Mouse (Mus musculus) testis, adult 2 months (tissue): ENCODE measurements around the gene Cyp1a2. TPM values are rescaled to one million over a fixed set of nuclear protein-coding genes. Genes with fewer than 3 reads are reported as not detected.

ENCODE experiments used
- H3K27ac ChIP-seq: fragments of 200-500 bp; 2 replicates; pipeline ENCODE4 v1.5.1; 2012; ENCODE audit warnings: low read depth, low read length; ENCODE audit not compliant: control insufficient read depth, insufficient read depth
- H3K27me3 ChIP-seq: fragments of 200-500 bp; 2 replicates; pipeline ENCODE4 v1.6.1; 2012; ENCODE audit warnings: mild to moderate bottlenecking, low read length, moderate library complexity; ENCODE audit not compliant: control insufficient read depth, insufficient read depth
- H3K36me3 ChIP-seq: fragments of 200-500 bp; 2 replicates; pipeline ENCODE4 v1.6.1; 2012; ENCODE audit warnings: mild to moderate bottlenecking, low read length; ENCODE audit not compliant: control insufficient read depth, insufficient read depth
- H3K4me1 ChIP-seq: fragments of 200-500 bp; 2 replicates; pipeline ENCODE4 v1.6.1; 2012; ENCODE audit warnings: low read length; ENCODE audit not compliant: control insufficient read depth, insufficient read depth
- H3K4me3 ChIP-seq: fragments of 200-500 bp; 2 replicates; pipeline ENCODE4 v1.5.1; 2012; ENCODE audit warnings: low read depth, mild to moderate bottlenecking, low read length, moderate library complexity, mixed read lengths; ENCODE audit not compliant: control insufficient read depth
- CTCF ChIP-seq: fragments of 200-500 bp; IDR thresholded peaks from 2 replicates; pipeline ENCODE4 v1.5.1; 2012; ENCODE audit warnings: low read depth, mild to moderate bottlenecking, inconsistent platforms, low read length, moderate library complexity; ENCODE audit not compliant: control insufficient read depth, insufficient read depth, insufficient replicate concordance
- POLR2A ChIP-seq: fragments of 200-500 bp; IDR thresholded peaks from 2 replicates; pipeline ENCODE4 v1.6.1; 2012; ENCODE audit warnings: low read depth, mild to moderate bottlenecking, inconsistent platforms, low read length, moderate library complexity; ENCODE audit not compliant: control insufficient read depth
- polyA plus RNA-seq: library from polyadenylated mRNA; depleted of rRNA; stranded (reverse); fragments of >200 nt; gene quantifications from 2 replicates; pipeline ENCODE4 v1.2.3, GENCODE M21; 2012

The Cyp1a2 gene
- polyA plus RNA-seq, 1 experiment, result 0.16 TPM

GRCm38 (mm10) chr9:57654966-57655365 is 28.5 kb downstream of the Cyp1a2 start:
- Histone ChIP-seq H3K4me1 (peaks cover 8% of the 10 kb centered on the region), H3K27ac (no peak overlapping the region), H3K36me3 (no peaks in the 10 kb centered on the region), H3K4me3 (no peak overlapping the region), H3K27me3 (no peaks in the 10 kb centered on the region)
- TF ChIP-seq POLR2A (no peak), CTCF (no peak)

DNA sequence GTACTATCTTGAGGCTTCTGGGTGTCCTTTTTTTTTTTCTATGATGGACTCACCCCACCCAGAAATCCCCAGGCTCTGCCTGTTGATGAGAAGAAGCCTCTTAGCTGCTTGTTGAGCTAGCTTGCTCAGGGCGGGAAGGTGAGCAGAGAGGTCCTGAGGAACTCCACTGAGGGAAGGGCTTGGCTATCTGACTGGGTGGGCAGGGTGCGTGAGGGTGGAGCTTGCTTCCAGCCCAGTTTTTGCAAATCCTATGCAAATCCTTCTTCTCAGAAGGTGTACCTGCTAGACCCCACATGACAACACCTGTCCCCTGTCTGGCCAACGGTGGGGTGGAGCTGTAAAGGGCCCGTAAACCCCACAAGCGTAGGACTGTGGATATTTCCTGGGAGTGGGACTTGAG is 30.2 kb downstream of the Cyp1a2 start, which contains the start of gene Csk:
Gene Csk, minus strand, starts transcription at position 349 of the 400 bp plus-strand sequence.
- Histone ChIP-seq H3K27me3 (no peaks in the 10 kb centered on the region), H3K4me3 (no peak within 1 kb of the TSS), H3K4me1 (peaks cover 8% of the 10 kb centered on the region), H3K36me3 (no peaks in the 10 kb centered on the region), H3K27ac (no peak within 1 kb of the TSS)
- TF ChIP-seq CTCF (no peak), POLR2A (no peak)

DNA sequence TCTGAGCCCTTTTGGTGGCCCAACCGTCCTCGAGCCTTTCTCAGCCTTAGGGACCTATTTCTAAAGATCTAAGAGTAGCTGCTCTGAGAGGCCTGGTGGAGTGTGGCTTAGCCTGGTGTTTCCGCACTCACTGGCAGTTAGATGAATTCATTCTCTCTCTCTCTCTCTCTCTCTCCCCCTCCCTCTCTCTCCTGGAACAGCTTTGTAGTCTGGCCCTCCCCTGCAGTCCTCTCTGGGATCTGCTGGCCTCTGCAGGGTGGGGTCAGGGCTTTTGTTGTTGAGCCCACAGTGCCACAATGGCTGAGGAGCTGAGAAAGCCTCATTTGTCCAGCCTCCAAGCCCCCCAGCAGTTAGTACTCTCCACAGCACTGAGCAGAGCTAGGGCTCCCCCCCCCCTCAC is 30.6 kb downstream of the Cyp1a2 start:
- Histone ChIP-seq H3K4me1 (peaks cover 8% of the 10 kb centered on the region), H3K27ac (no peak overlapping the region), H3K36me3 (no peaks in the 10 kb centered on the region), H3K27me3 (no peaks in the 10 kb centered on the region), H3K4me3 (no peak overlapping the region)
- TF ChIP-seq POLR2A (no peak), CTCF (no peak)

DNA sequence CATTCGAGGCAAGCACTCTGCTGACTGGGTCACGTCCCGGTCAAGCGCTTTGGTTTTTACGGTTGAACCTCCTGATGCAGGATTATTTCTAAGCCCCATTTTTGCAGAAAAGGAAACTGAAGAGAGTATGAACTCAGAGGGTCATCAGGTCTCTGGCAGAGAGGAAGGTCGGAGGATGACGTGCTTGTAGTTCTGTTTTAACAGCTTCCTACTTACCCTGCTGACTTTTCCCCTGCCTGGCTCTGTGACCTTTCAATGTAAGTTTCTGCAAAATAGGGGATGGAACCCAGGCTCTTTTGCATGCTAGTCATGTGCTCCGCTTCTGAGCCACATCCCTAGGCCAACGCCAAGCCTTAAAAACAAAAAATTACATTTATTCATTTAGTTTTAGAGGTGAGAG is 31.2 kb downstream of the Cyp1a2 start:
- TF ChIP-seq POLR2A (no peak), CTCF (no peak)
- H3K27me3 ChIP-seq, result no peaks in the 10 kb centered on the region
- H3K4me1 ChIP-seq, result peaks cover 8% of the 10 kb centered on the region
- H3K4me3 ChIP-seq, result no peak overlapping the region
- H3K27ac ChIP-seq, result no peak overlapping the region
- H3K36me3 ChIP-seq, result no peaks in the 10 kb centered on the region

DNA sequence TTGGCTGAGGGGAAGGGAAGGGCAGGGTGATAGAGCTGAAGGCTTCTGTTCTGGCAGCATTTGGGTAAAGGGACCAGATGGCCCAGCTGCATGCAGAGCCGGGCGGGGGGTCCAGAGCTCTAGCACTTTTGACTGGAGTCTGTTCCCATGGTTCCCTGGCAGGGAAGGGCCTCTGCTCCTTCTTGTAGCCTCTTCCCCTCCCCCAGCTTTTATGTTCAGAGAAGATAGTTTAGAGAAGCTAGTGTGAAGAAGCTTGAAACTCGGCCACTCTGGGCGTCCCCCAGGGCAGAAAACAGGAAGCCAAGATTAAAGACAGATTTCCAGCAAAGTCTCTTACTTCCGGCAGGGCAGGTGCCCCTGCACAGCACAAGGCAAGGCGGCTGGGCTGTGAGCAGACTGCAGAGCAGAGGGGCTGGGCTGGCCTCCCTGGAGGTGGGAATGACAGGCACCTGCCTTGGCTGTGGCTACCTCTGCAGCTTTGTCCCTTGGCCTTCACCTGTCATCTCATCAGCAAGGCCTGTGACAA is 32.7 kb downstream of the Cyp1a2 start:
- H3K4me3 ChIP-seq, result no peak overlapping the region
- no peak for TF ChIP-seq POLR2A
- no peak for TF ChIP-seq CTCF
- H3K27ac ChIP-seq, result no peak overlapping the region
- peaks cover 5% of the 10 kb centered on the region for H3K4me1 ChIP-seq
- H3K36me3 ChIP-seq, result no peaks in the 10 kb centered on the region
- H3K27me3 ChIP-seq, result no peaks in the 10 kb centered on the region

- no peak overlapping the region for H3K4me3 ChIP-seq
- TF ChIP-seq CTCF, result no peak
- no peak for TF ChIP-seq POLR2A
- no peaks in the 10 kb centered on the region for H3K36me3 ChIP-seq
- H3K27ac ChIP-seq, result no peak overlapping the region
- H3K4me1 ChIP-seq, result peaks cover 3% of the 10 kb centered on the region
- no peaks in the 10 kb centered on the region for H3K27me3 ChIP-seq
These were observed 33.2 kb downstream of the Cyp1a2 start for GRCm38 (mm10) chr9:57650130-57650785.

DNA sequence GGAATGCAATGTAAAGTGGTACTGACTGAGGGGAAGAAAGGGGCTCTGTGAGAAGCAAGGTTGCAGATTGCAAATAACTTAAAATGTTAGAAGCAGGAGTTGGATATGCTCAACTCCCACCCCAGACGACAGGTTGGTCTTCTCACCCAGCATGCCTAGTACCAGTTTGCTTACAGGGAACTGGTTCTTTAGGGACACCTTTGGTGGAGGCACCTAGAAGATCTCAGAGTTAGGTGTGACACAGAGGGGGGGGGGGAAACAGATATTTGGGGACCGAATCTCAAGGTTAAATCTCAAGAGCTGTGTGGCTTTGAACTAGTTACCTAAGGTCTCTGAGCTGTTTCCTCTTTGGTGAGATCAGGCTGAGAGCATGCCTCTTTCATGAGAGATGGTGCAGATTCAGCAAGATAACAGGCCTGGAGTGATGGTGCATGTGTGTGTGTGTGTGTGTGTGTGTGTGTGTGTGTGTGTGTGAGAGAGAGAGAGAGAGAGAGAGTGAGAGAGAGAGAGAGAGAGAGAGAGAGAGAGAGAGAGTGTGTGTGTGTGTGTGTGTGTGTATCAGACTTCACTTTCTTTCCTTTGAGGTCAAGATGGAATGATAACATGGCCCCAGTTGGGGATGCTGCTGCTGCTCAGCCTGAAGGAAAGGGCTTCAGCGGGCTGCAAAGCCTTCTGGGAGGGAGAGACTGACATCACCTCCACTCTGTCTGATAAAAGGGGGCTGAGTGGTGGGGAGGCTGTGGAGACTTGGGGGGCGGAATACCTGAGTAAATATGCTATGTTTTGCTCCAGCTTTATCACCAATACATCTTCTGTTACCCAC is 36.0 kb downstream of the Cyp1a2 start:
- no peak overlapping the region for H3K27ac ChIP-seq
- H3K36me3 ChIP-seq, result no peaks in the 10 kb centered on the region
- H3K4me3 ChIP-seq, result no peak overlapping the region
- no peaks in the 10 kb centered on the region for H3K27me3 ChIP-seq
- TF ChIP-seq CTCF (no peak), POLR2A (no peak)
- H3K4me1 ChIP-seq, result peaks cover 11% of the 10 kb centered on the region
